Mouse (Mus musculus) ES-Bruce4 (cell line): ENCODE measurements around the gene Tpcn1.

Experiments used
- CTCF ChIP-seq: IDR thresholded peaks from one replicate; pipeline ENCODE4 v1.8.1; 2011; ENCODE audit warnings: low read depth, low read length
- POLR2A ChIP-seq: IDR thresholded peaks from one replicate; pipeline ENCODE4 v1.8.1; 2011; ENCODE audit warnings: low read length; ENCODE audit not compliant: insufficient read depth

DNA sequence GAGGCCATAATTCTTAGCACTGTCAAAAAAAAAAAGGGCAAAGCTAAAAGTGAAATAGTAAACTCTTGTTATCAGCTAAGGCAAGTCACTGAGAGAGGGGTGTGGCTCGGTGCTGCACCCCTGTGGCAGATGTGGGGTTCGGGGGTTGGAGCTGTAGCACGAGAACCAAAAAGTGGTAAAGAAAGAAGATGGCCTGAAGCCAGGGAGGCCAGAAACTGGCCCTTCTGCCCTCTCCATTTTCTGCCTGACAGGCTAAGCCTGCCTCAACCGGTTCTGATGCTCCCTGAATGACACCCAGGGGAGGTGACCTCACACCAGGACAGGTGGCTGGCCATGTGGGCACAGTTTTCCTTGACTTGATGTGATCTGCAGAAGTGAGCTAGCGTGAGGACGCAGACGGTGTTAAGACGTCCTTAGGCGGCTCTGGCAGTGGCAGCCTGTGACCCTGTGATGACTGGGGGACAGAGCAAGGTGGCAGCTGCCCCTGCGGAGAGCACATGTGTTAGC is 10.5 kb downstream of the Tpcn1 start:
- TF ChIP-seq POLR2A (no peak), CTCF (peak; percentile 28)
